Mouse (Mus musculus): Measurements from ENCODE around the gene B020004J07Rik.
"Not testable (repeated sequence)": the region's sequence is repeated elsewhere in the genome, so short reads cannot be mapped to it uniquely, and the experiment has no call there.

Gene B020004J07Rik

DNA sequence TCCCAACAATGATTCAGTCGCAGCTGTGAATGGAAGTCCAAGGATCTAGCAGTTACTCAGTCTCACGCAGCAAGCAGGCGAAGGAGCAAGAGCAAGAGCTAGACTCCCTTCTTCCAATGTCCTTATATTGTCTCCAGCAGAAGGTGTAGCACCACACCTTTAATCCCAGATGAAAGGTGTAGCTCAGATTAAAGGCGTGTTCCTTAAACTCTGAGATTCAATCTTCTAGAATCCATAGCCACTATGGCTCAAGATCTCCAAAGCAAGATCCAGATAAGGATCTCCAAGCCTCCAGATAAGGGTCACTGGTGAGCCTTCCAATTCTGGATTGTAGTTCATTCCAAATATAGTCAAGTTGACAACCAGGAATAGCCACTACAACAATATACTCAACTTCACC, at the start of gene B020004J07Rik:
TSS of gene B020004J07Rik (minus strand) at position 101 of the 400 bp plus-strand sequence.
- in situ Hi-C loops (cut with MboI, MseI) = not testable (repeated sequence)

DNA sequence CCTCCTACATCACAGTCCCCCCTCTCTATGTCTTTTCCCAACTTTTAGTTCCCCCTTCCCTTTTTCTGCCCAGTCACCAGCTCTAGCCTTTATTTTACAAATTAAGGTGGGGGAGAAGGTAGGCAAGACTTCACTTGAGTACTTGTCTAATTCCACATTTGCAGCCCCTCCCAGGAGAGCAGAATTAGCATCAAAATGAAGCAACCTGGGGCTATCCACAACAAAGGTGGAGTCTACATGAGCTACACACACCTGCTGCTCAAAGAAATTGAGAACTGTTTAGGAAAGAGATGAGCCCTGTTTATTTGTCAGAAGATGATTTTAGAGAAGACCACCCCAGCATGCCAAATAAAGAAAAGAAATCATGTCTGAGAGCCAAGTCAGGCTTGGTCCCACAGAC, 45.6 kb upstream of the B020004J07Rik start:
- in situ Hi-C loops (cut with MboI, MseI) = no loop called here

DNA sequence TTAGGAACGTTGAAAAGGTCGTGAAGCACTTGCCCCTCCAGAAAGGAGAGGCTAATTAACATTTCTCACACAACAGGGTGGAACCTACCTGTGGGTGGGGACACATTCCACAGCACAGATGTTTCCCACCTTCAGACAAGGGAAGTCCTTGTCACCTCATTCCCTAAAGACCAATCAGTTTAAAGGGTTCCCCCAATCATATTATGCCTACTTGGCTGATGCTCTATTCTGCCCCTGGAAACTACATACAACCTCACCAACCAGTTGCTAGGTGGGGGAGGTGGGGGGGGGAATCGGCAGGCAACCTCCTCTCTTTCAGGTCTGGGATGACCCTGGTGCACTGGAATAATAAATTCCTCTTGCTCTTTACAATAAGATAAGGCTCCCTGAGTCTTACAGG, 39.8 kb upstream of the B020004J07Rik start:
- in situ Hi-C loops (cut with MboI, MseI) = no loop called here

DNA sequence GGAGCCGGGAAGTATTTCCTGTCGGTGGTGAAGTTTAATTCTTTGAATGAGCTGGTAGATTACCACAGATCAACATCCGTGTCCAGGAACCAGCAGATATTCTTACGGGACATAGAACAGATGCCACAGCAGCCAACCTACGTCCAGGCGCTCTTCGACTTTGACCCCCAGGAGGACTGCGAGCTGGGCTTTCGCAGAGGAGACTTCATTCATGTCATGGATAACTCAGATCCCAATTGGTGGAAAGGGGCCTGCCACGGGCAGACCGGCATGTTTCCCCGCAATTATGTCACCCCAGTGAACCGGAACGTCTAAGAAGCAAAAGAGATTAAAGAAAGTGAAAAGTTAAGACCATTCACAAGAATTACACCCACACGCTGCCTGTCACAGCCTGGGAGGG, 31.9 kb upstream of the B020004J07Rik start:
- in situ Hi-C loops (cut with MboI, MseI) = not testable (repeated sequence)

DNA sequence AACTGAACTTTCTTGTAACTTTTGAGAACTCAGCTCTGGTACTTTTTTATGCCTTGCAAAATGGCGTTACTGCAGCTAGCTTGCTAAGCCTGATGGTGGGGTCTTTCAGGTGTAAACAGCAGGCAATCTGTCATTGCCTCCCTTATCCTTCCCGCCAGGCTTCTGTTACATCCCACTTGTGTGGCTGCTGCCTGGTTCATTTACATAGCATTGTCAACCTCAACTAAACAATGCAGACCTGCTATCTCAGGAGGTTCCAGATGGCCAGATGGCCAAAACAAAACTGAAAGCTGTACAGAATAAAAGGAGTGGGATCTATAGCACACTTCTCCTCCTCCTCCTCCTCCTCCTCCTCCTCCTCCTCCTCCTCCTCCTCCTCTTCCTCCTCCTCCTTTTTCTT, 28.2 kb upstream of the B020004J07Rik start:
- in situ Hi-C loops (cut with MboI, MseI) = not testable (repeated sequence)

DNA sequence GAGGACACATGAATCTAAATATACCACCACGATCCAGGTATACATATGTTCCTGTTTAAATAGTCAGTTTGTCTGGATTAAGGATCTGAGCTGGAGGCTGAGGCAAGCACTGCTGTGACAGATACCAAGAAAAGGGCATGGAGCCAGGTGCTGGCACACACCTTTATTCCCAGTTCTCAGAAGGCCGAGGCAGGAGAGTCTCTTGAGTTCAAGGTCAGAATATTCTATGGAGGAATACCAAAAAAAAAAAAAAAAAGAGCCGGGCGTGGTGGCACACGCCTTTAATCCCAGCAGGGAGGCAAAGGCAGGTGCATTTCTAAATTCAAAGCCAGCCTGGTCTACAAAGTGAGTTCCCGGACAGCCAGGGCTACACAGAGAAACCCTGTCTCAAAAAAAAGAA, 18.5 kb upstream of the B020004J07Rik start:
- in situ Hi-C loops (cut with MboI, MseI) = no loop called here

DNA sequence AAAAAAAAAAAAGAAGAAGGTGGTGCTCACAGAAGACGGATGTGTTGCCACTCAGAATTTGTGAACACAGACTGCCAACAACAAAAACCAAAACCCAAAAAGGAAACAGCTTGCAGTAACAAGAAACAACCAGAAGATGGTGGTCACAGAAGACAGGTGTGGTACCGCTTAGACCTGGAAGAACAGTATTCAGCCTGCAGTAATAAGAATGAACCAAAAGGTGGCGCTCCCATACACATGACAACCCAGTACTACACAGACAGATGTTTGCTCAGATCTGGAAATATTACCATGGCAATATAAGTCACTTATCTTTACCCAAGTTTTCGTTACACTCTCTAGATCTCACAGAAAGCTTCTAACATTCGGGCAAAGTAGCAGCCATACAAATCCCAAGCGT, 17.1 kb upstream of the B020004J07Rik start:
- in situ Hi-C loops (cut with MboI, MseI) = no loop called here

DNA sequence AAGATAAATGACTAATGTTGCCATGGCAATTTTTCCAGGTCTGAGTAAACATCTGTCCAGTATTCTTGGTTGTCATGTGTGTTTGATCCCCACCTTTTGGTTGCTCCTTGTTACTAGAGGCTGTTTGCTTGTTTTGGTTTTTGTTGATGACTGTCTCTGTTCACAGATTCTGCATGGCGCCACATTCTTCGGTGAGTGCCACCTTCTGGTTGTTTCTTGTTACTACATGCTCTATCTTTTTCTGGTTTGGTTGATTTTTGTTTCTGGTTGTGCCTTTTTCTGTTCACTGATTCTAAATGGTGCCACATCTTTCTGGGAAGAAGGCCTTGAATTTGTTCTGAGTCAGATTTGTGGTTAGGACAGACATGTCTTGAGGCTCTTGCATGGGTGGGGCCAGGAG, 7.1 kb upstream of the B020004J07Rik start:
- in situ Hi-C loops (cut with MboI, MseI) = no loop called here

Measured in T-helper 1 cell (primary cell).